Comparison of ENCODE assay signal across 15 mouse cellular contexts in the genomic region with DNA sequence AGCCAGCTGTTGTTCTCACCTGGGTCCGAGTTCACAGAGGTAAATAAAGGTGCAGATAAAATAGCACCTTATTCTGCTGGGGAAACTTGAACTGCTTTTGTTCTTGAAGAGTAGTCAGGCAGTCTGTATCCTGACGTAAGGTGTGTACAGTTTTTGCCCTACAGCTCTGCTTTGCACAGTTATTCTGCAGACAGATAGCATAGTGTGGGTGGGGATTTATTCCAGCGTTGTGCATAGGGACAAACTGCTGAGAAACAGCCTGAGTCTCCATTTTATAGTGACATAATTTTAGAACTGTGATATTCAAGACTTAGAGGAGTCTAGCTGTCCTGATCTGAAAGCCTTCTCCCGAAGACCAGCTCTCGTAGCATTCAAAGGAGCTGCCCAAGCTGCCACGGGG.
"Had no signal": no experiment of that assay in that cellular context is flagged by ENCODE, and none has a peak within 500 bp of the region (broad histone marks: within the 10 kb centered on the region; RNA-seq: fewer than 3 reads in every experiment).

No protein-coding gene starts in this region.

- DNase-seq: gastrocnemius, postnatal 14 days; heart, adult 2 months; heart, postnatal 14 days; heart, postnatal 4 days; kidney, adult 18-20 months; kidney, adult 8-10 months; kidney, postnatal 10 days; kidney, postnatal 25 days; kidney, postnatal 4 days; liver; liver, embryonic 13.5 days had no signal

- ATAC-seq: hindbrain, embryonic 16.5 days; inflammation-experienced regulatory T-cells, adult 6 months; intestine, embryonic 15.5 days; intestine, postnatal 0 days had no signal
